Mouse (Mus musculus): Measurements from ENCODE around the gene Haspin.
A peak's percentile ranks its signal among the peaks of the same experiment; 100 is the strongest.

Haspin gene

DNA sequence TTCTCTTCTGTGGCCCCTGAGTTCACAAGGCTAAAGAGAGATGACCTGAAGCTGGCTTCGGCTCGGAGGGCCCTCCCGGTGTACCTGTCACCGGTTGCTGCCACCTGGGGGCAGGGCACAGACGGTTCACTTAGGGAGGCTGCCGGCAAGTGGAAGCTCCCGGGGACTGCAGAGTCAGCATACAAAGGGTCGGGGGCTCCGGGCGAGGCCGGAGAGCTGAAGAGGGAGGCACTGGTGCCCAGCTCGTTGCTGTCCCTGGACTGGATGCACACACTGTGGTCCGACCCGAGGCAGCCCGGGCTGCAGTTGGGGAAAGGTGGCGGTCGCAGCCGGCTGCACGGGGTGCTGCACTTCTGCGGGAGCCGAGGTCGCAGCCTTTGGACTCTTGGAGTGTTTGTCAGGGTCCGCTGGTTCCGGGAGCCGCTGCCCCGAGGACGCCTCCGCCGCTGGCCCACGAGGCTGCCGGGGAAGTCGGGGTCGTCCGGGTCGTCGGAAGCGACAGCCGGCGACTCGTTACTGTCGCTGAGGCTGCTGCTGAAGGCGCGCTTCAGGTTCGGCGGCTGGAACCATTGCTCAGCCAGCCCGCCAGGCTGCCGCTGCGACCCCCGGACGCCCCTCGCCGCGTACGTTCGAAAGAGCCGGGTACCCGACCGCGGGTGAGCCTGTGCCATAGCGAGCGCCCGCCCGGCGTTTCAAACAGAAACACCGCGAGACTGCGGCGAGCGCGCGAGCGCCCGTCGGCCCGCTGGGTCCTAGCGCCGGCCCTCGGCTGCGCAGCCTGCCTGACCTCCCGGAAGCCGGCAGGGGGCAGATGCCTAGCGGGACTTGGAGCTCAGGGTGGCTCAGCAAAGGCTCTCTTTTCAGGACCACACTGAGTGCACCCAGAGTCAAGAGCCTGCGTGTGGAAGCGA, at the start of gene Haspin:
Gene Haspin (minus strand): TSS at position 704 of the 911 bp plus-strand sequence.
- DNase-seq (ENCODE audit: low spot score in 2 of 2): peak; percentile 36 to 87

DNA sequence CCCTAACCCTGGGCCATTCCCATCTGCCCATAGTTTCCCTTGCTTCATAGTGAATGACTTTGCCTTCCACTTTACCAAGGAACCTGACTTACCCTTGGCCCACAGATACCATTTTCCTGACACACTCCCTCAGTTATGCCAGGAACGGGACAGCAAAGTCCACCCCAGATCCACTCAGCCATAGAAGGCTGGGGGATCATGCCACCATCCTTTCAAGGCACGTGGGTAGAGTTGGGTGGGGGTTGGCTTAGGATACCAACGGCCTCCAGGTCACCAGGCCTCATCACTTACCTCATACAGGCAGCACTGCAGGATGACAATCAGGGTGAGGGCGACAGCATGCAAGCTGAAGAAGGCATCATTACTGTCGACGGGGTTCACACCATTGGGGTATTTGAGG, 49.1 kb upstream of the Haspin start:
- no peak for DNase-seq (ENCODE audit: low spot score in 2 of 2)

DNA sequence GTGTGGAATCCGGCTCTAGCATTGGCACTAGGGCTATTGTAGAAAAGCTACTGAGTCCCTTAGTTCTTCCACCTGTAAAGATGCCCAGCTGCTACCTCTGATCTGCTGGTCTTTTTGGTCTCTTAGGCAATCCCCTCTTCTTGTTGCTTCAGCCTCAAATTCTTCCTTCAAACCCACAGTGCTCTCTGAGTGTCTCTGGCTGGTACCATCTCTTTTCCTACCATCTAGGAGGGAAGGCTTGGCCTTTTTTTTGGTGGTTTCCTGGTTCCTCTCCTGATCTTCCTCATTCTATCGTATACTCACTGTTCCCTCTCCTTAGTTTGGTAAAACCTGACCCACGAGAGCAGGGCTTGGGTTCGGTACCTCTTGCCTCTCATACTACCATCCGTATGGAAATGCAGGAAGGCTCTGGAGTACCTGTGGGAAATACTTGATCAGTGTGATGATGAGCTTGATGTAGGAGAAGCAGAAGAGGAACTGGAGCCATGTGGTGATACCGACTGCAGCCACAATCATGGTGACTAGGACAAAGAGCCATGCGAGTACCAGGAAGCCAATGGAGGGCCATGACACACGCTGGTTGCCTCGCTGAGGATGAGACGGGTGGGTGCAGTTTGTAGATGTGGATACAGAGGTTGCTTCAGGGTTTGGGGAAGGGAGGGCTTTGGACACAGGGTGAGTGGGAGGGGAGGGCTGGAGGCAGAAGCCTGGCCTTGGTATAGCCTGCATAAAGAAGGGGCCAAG, 48.0 kb upstream of the Haspin start:
- DNase-seq (ENCODE audit: low spot score in 2 of 2): no peak

DNA sequence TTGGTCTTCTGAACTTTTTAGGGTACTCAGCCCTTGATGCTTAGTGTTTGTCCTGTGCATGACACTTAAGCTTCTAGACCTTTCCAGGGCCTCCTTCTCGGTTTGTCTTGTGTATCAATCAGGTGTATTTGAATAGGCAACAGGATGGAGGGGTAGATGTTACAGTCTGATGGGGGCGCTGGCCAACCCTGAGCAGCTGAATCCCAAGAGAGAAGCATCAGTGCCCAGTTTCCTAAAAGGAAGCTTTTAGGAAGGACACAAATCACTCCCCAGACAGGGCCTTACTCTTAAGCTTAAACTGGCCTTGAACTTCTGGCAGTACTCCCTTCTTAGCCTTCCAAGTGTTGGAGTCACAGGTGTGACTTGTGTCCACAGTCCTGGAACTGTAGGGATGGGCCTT, 39.8 kb upstream of the Haspin start:
- DNase-seq (ENCODE audit: low spot score in 2 of 2): no peak

DNA sequence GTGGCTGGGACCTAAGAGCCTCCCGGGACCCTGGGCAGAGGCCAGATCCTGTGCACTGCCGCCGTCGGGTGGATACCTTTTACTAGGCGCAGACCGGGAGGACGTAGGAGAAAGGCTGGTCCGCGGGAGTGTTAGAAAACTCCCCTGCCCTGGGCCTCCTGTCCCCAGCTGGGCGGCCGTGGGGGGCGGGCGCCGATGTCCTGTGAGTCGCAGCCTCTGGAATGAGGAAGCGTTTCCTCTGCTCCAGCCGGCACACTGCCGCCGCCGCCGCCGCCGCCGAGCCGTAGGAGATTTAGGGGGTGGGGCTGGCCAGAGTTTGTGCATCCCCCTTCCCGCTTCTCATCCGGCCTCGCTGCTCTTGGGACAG, 39.4 kb upstream of the Haspin start:
- DNase-seq (ENCODE audit: low spot score in 2 of 2): no peak

DNA sequence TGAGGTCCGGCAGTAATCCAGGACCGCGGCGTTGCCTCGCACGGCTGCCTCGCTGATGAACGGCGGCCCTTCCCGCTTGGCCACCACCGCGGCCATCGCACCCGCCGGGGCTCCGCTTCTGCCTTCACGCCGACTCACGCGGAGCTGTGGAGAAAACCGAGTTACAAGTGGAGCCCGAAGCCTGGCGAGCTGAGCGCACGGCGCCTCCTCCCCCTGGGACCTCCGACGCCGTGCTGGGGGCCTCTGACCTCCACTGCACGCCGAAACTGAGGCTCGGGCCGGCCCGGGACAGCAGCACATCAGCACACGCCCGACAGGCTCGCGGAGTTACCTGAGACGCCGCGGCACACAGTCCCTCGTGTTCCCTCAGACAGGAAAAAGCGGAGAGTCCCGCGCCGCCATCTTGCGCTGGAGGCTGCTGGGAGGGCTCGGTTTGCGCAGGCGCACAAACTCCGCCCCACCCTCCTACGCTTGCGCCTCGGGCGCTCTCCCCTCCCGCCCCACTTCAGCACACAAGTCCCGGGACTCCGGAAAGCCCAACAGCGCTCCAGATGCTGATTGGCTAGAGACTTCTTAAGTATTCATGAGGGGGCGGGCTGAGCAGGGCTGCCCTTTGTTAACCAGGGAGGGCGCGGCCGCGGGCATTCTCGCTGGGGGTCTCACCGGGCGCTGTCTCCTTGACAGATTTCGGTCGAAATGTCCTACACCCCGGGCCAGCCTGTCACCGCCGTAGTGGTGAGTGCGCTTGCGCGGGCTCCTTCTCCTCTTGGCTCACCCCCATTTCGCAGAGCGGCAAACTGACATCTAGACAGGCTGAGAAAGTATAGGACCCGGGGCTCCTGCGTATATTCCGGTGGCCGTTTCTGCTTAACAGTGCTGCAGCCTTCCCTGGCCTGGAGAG, 38.8 kb upstream of the Haspin start, which contains the start of the genes Emc6 and Tax1bp3:
Gene Emc6 (minus strand): TSS at position 430 of the 901 bp plus-strand sequence.
Gene Tax1bp3 (plus strand): TSS at position 476 of the 901 bp plus-strand sequence.
- peak; percentile 90 to 94 for DNase-seq (ENCODE audit: low spot score in 2 of 2)

DNA sequence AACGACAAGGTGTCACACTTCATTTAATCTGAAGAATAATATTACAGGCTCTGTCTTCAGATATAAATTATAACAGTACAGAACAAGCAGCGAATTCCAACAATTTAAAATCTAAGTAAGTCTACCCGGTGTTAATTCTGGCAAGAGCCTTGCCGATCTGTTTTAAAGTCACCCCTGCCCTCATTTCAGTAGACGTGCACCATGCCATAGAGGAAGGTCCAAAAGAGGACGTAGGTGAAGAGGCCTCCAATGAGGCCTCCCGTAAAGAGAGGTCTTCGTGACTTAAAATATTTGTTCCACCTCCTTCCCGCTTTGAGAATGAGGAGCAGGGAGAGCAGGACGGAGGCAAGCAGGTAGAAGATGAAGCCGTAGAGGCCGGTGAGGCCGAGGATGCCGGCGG, 38.1 kb upstream of the Haspin start:
- DNase-seq (ENCODE audit: low spot score in 2 of 2): no peak

DNA sequence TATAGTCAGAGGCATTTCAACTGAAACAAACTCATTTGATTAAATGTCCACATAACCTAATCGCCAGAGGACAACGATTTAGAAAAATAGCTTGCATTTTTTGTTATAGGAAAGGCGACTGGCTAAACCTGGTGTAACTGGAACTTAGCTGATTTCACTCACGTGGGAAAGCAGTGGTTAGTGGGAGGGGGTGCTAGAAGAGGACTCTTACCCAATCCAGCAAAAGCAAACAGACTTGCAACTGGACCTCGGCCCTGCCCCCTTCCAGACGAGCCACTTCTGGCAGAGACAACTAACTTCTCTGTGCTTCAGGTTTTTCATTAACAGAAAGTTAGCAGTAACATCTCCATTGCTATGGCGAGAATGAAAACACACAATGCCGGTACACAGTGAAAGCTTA, 37.5 kb upstream of the Haspin start:
- DNase-seq (ENCODE audit: low spot score in 2 of 2): no peak

DNA sequence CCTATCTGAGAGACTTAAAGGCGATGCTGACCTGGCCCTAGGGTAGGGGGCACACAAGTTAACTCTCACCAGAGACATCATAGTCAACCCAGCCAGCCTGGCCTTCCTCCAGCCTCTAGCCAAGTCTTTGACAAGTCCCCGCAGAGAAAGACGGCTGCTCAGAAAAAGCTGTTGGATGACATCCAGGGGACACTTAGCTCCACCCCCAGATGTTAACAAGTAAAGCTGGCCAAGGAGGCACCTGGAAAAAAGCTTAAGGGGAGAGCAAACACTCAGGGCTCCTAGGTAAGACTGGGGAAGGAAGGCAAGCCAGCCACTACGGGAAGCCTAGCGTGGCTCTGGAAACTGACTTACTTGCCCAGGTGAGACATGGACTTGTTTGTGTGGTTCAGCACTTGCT, 34.1 kb upstream of the Haspin start:
- no peak for DNase-seq (ENCODE audit: low spot score in 2 of 2)

DNA sequence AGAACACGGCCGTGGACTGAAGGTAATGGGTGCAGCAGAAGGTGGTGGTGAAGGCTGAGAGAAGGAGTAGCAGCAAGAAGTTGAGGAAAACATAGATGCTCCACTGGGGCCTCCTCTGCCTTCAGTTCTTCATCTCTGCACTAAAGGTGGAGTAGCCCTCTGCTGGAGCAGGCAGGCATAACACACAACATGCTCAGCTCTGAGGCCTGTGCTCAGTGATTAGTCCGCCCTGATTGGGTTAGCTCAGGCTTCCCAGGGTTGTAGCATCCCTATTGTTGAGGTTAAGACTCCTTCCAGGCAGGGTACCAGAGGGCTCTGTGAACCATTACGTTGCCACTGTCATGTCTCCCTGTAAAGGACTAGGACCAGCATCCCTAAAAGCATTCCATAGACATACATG, 31.1 kb upstream of the Haspin start:
- DNase-seq (ENCODE audit: low spot score in 2 of 2): peak in 1 of 2 experiments; percentile 75

DNA sequence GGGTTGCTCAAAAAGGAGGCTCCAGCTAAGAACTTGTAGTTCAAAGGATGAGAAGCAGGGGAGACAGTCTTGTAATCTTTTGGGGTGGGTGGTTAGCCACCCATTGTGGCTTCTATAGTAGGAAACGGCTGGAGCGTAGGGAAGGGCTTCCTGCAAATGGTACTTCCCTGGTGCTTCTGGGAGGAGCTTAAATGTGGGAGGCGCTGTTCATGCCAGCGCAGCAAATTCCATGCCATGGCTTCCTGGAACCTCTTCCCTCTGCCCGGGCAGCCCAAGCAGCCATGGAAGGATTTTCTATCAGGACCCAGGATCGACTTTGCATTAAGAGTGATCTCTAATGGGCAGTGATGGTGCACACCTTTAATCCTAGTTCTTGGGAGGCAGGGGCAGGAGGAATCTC, 30.5 kb upstream of the Haspin start:
- DNase-seq (ENCODE audit: low spot score in 2 of 2): no peak

DNA sequence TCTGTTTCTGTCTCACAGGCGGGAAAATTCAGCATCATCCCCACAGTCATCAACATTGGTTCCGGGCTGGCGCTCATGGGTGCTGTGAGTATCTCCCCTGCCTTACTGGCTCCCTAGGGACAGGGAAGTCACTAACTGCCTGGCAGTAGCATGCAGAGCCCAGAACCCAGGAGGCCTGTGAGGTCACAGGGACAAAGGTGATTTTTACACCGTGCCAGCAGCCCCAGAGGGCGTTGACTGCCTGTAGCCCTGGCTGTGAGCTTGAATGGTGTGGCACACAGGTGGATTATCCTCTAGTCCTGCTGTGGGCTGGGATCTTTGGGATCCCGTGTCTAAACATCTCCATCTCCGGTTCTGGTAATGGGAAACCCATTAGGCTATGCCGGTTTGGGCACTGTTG, 30.0 kb upstream of the Haspin start:
- no peak for DNase-seq (ENCODE audit: low spot score in 2 of 2)

DNA sequence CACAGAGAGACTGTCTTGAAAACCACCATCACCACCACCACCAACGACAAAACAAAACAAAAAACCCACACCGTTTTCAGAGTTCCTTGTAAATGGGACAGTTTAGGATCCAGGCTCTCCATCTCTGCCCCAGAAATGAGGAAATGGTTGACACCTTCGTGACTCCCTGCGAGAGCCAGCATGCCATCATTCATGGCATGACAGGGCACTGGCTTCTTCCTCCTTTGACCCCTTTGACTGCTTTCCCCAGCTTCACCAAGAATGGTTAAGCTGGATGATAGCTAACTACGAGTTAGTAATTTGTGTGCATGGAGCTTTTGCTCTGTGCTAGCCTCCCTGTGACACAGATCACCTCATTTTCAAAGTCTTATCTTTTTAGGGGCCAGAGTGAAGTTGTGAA, 24.2 kb upstream of the Haspin start:
- no peak for DNase-seq (ENCODE audit: low spot score in 2 of 2)

DNA sequence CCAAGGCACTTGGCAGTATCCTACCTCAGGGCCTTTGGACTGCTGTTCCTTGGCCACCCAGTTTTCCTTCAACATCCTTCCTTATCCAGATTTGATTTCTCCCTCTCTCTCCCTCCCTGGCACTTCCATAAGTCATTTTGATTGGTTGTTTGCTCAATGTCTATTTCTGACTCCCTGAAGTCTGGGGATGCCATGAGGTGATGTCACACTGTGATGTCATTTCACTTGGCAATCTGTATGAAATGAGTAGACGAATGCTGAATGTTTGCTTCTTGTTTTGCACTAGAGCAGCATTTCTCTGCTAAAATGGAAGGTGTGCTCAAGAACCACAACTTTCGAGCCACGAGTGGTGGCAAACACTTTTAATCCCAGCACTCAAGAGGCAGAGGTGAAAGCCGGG, 23.5 kb upstream of the Haspin start:
- no peak for DNase-seq (ENCODE audit: low spot score in 2 of 2)

DNA sequence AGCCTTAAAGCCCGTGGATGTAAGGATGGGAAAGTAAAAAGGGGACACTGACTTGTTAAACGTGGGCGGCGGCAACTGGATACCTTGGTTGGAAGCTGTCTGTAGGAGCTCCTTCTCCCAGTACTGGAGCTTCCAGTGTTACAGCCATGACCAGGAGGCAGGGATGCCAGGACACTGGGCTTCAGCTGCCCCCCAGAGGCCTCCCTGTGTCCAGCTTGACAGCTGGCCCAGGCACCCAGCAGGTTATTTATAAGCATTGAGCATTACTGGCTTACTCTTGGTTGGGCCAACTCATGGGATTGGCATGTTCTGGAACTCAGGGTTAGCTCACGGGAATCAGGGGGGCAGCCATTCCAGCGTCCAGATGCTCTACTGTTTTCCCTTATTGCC, 22.7 kb upstream of the Haspin start:
- no peak for DNase-seq (ENCODE audit: low spot score in 2 of 2)

DNA sequence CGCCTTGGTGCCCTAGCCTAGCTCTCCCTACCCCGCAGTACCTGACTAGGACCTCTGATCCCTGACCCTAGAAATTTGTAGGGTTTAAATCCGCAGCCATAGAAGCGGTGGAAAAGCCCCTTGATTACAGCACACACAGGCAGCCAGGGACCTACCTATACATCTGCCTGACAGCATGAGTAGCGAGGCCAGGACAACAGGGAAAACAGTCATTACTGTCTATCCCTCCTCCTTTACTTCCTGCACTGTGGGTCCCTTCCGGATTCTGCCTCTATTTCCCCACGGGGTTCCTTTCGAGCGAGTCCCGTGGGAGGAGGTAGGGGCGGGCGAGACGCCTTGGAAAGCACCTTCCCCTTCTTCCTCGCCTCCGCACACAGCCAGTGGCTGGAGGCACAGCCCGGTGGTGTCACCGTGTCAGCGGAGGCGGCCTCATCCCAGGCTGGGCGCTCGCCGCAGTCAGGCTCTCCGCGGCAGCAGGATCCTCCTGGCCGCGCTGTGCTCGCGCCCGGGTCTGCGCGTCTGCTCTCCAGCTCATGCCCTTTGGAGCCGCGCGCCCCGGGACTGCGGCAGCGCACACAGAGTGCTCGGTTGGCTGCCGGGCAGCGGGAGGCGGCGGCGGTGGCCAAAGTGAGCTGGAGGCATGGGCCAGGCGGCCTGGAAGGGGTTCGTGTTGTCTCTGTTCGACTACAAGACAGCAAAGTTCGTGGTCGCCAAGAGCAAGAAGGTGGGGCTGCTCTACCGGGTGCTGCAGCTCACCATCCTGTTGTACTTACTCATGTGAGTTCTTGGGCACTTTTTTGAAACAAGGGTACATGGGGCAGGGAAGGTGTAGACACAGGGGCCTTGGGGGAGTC, 22.1 kb upstream of the Haspin start, which contains the start of gene P2rx5:
Gene P2rx5 (plus strand): TSS at position 465 of the 854 bp plus-strand sequence.
- DNase-seq (ENCODE audit: low spot score in 2 of 2): no peak

DNA sequence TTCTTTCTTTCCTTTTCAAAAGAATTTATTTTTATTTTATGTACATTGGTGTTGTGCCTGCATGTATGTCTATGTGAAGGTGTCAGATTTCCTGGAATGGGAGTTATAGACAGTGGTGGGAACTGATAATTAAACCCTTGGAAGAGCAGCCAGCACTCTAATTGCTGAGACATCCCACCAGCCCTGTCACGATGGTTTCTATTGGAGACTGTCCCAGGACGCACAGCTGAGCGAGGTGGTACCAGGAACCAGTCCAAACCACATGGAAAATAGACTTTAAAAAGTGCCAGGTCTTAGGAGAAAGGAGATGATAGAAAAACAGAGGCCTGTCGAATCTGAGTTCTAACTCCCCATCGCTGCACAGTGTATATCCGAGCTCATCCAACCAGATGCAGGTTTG, 17.0 kb upstream of the Haspin start:
- DNase-seq (ENCODE audit: low spot score in 2 of 2): no peak

DNA sequence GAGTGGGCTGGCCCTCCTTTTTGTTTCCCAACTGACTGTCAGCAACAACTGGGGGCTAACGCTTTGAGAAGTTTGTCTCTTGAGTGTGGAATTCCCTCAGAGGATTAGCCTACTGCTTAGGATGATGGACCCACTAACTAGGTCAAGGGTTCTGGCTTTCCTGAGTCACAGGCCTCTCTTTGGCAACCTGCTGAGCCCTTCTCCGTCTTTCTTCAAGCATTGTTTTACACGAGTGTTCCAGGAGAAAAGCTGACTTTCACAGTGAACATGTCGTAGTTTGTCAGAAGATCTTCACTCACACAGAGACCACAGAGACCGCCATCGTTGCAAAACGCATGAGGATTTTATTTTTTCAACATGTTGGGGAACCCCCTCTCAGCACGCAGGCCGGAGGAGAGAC, 10.1 kb upstream of the Haspin start:
- no peak for DNase-seq (ENCODE audit: low spot score in 2 of 2)

DNA sequence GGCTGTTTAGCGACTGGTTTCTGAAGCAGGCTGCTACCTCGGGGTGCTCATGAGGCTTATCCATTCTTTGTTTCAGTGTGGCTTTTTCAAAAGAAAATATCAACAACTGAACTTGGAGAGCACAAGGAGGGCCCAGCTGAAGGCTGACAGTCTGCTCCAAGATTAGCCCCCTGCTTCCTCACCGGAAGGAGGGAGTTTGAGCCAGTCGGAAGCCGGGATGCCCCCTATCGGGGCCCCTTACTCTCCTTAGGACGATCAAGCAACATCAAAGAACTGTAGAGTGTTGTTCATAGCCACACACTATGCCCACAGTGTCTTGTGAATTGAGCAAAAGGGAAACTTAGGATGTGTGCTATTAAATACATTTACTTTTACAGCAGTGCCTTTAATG, 8.9 kb upstream of the Haspin start:
- no peak for DNase-seq (ENCODE audit: low spot score in 2 of 2)

DNA sequence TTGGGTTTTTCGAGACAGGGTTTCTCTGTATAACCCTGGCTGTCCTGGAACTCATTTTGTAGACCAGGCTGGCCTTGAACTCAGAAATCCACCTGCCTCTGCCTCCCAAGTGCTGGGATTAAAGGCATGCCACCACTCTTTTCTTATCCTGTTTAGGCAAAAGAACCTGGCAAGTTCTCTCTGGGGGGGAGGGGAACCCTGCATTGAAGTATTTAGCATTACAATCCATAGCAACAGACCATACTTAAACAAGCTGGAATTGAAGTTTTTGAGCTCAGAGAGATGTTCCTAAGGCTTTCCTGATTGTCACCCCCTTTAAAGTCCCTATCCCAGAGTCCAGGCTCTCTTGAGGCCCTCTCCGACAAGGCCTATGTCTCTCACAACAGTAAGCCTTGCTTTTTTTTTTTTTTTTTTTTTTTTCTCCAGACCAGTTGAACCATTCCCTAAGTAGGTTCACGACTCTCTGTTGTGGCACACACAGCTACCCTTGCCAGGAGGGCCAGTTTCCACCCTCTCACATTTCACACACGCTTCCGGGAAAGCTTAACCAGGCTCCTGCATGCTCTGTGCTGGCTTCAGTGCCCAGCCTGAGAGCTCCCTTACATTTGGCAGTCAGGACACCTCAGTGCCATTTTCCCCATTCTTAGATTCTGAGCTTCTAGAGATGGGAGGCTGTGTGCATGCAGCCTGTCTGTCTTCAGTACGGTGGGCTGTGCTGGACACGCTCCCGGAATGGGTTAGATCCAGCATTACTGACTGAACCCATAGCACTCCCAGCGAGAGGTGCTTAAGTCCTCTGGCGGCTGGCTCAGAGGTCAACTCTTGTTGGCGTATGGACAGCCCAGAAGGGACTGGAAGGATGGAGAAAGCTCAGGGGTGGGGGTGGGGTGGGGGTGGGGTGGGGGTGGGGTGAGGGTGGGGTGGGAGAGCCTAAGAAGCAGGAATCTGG, 8.2 kb upstream of the Haspin start:
- no peak for DNase-seq (ENCODE audit: low spot score in 2 of 2)

All from left cerebral cortex, adult 9 months (tissue).